Mouse (Mus musculus): ENCODE results near the gene Sirt1. TPM values are rescaled to one million over a fixed set of nuclear protein-coding genes. Genes with fewer than 3 reads are reported as not detected.
A peak's percentile ranks its signal among the peaks of the same experiment; 100 is the strongest.

Gene Sirt1
- total RNA-seq, 2 experiments from 2014 or later = 10.0 to 12.5 TPM

DNA sequence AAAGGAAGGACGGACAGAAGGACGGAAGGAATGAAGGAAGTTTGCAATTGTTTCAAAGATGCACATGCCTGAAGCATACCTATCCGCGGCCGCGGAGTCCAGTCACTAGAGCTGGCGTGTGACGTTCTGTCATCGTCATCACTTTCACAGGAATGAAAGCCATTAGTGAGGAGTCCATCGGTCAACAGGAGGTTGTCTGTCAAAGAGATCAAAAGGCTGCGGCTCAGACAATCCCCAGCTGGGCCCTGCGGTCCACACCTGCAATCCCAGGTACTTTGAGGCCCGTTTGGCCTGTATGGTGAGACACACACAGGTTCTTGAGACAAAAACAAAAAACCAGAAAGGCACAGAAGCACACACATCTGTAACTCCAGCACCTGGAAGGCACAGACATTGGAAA lies 44.6 kb downstream of the Sirt1 start:
- peak in 1 of 2 experiments; percentile 2 for DNase-seq

DNA sequence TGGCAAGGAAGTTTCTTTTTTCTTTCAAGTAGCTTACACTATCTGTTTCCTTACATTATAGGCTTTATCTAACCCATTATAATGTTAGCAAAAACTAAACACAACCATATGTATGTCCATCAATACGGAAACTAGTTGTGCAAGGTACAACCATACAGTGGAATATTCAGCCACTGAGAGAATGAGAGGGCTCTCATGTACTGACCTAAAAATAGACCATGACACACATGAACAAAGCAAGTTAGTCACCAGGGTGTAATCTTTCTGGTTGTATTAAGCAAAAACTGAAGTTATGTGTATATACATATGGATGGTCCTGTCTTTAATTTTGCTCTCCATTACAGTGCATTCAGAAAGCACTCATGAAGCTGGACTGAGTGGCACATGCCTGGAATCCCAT lies 54.4 kb downstream of the Sirt1 start:
- no peak for DNase-seq

DNA sequence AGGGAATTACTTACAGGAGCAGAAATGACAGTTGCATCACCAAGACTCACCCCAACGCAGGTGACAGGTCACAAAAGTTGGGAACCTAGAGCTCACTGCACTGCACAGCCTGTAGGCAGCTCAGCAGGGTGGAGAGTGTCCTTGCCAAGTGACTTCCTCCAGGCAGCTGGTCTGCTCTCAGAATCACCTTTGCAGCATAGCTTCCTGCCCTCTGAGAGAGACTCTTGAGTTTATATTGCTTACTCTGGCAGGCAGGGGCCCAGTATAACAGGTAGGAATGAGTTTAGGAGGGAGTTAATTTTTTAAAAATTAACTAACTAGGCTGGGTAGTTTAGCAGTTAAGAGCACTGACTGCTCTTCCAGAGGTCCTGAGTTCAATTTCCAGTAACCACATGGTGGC lies 67.8 kb downstream of the Sirt1 start:
- no peak for DNase-seq

DNA sequence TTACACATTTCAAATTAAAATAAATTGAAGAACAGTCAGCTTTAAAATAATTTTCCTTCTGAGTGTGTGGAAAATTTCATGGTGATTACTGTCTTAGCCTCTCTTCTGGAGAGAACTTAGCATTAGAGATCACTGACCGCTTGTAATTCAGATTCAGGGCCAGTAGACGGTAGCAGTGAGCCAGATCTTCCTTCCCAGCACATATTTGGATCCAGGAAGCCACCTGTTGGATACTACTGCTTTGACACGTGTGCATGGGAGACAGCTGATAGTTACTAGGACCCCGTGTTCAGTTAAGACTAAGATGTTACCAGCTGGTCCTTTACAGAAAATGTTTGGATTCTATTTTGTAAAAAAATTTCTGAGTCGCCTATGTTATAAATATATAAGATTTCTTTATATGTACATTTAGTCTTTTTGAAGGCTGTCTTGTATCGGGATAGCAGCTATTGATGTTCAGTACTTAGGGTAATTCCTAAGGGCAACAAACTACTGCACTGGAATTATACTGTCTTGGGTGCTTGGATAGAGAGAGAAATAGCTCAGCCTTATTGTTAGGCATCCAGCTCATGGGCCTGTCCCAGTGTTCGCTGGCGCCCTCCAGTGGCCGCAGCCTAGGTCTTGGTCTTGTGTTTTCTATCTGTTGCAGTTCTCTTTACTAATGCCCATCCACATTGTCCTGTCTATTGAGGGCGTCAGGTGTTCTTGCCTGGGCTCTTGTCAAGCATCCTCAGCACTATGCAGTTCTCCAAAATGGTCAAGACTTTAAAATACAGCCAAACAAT lies 72.7 kb downstream of the Sirt1 start:
- DNase-seq = peak; percentile 75 to 89

DNA sequence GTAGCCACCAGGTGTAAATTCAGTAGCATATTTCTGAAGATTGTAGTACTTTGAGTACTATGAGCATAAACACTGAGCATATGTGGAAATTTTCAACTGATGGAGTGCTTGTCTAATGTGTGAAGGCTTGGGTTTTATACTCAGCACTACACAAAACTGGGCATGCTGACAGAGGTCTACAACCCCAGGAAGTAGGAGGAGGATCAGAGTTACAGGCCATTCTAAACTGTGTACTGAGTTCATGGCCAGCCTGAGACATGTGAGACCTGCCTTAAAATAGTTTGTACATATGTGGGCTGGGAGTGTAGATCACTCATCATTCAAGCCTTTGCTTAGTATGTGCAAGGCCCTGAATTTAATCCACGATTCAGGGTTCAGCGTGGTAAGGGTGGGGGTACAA lies 79.1 kb downstream of the Sirt1 start:
- no peak for DNase-seq

DNA sequence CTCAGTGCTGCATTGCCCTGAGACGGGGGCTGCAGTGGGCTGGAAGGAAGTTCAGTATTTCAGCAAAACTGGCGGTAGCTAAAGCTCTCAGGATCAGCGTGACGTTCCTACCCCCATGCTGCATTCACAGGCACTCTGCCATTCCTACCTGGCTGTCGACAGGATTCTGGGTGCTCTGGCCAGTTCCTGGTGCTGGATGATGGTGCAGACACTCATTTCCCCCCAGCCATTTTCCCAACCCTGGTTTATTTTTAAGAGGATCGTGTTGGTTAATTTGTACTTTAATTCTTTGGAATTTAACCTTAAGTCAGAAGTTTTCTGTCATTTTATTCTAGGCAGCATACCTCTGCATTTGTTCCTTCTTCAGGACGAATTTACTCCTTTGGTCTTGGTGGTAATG lies 98.7 kb downstream of the Sirt1 start:
- DNase-seq = no peak

DNA sequence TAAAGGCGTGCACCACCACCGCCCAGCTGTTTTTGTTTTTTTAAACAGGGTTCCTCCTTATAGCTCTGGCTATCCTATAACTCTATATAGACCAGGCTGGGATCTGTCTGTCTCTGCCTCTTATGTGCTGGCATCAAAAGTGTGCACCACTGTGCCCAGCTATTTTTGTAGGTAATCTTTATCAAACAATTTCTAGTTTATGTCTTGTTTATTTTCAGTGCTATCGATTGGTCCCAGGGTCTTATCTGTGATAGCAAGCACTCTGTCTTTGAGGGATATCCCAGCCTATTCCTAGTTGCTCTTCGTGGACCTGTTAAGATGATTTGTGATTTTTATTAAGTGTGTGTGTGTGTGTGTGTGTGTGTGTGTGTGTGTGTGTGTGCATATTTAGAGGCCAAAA lies 99.1 kb downstream of the Sirt1 start:
- DNase-seq = no peak

DNA sequence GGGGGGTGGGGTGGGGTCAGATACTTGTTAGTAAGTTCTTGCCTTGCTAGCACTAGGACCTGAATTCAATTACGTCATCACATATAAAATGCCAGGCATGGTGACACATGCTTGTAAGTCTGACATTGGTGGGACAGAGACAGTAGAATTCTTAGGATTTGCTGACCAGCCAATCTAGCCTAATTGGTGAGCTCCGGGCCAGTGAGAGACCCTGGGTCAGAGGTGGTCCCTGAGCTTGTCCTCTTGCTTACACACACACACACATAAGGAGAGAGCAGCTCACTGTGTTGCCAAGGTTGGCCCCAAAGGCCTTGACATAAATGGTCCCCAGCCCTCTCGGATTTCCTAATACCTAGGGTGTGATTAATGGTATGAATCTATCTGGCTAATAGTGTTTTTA lies 101.7 kb downstream of the Sirt1 start:
- DNase-seq = no peak

DNA sequence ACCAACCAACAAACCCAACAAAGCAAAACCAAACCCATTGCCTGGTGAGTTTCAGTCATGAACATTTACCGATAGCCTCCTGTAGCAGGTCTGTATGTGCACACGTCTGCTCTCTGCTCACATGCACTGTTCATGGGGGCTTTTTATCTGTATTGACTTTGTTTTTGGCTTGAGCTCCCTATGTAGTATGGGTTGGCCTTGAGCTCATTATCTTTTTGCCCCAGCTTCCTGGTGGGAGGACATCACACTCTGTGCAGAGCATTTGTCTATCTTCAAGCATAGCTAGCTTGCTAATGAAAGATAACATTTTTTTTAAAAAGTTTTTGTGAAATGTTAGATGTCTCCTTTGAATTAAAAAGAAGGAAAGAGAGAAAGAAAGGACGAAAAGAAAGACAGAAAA lies 104.5 kb downstream of the Sirt1 start:
- no peak for DNase-seq

DNA sequence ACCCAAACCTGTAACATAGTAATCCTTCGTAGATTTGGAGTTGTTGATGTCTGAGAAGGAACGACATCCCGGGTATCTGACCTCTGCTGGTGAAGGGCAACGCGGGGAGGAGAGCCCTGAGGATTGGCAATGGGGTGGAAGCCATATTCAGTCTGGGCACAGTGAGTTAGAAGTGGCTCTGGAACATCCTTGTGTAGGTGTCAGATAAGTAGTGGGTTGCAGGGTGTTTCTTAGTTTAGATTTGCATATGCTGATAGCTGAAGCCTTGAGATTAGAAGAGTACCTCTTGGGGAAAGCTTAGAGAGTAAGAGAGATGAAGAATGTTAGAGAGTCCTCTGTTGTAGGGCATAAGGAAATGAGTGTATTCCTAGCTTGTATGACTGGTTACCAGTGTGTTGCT lies 108.6 kb downstream of the Sirt1 start:
- no peak for DNase-seq

DNA sequence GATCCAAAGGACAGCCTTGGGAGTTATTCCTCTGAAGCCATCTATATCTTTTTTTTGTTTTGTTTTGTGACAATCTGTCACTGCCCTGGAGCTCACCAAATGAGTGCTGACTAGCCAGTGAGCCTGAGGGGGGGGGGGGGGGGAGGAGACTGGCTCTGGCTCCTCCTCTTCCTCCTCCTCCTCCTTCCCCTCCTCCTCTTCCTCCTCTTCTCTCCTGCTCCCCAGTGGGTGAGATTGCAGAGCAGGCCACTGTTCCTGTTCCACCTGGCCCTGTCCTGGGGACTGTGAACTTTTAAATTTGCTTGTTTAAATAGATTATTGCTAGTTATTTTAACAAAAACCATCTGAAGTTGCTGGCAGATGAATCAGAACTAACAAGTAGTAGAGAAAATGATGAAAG lies 109.1 kb downstream of the Sirt1 start:
- DNase-seq = no peak

Other genes with a start within 250 kb of the Sirt1 start
- gene Mypn, start 177.8 kb downstream of the Sirt1 start, total RNA-seq (2021) = 100 to 1,000 TPM in 1 of 2 experiments, 10 to 100 TPM in 1; 94.1 to 106 TPM
- gene Herc4, start 137.9 kb downstream of the Sirt1 start, total RNA-seq (2021) = 10 to 100 TPM; 33.5 to 36.3 TPM
- gene Dnajc12, start 739 bp upstream of the Sirt1 start, total RNA-seq (2021) = 10 to 100 TPM; 14.2 to 15.5 TPM
- gene Gm7075, start 40.1 kb upstream of the Sirt1 start, total RNA-seq (2021) = not detected
- 10 to 100 TPM; 50.1 to 53.2 TPM for gene Ctnna3, start 48.4 kb upstream of the Sirt1 start, total RNA-seq (2021)